9 mouse cellular contexts compared by ENCODE assay signal in the genomic region with DNA sequence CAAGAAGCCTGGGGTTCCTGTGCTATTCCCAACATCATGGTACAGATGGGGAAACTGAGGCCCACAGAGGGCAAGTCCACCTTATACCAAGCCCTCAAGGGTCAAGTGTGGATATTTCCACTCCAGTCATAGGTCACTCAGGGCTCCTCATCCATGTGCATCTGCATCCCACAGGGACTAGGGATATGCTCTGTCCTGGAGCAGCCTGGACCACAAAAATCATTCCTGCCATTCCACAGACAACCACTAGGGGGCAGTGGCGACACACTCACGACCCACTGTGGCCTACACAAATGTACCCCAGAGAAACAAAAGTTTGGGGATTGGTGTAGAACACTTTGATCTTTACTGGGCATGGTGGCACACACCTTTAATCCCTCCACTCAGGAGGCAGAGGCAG. TPM values are rescaled to one million over a fixed set of nuclear protein-coding genes. Genes with fewer than 3 reads are reported as not detected.
DNase-seq lines count a peak whose midpoint lies in the region; ATAC-seq lines count a peak whose summit lies in the region.
"Had no signal": no experiment of that assay in that cellular context is flagged by ENCODE, and none has a peak within 500 bp of the region (broad histone marks: within the 10 kb centered on the region; RNA-seq: fewer than 3 reads in every experiment).

No protein-coding gene starts in this region.

- H3K27me3 ChIP-seq in forebrain, embryonic 14.5 days (replicated peaks; ENCODE audit: control insufficient read depth, insufficient read depth, low read length) = no peaks in the 10 kb centered on the region
- no peaks in the 10 kb centered on the region for H3K27me3 ChIP-seq in forebrain, embryonic 16.5 days (replicated peaks; ENCODE audit: control insufficient read depth, insufficient read depth, low read length)
- no peaks in the 10 kb centered on the region for H3K27me3 ChIP-seq in kidney, embryonic 14.5 days (ENCODE audit: control insufficient read depth, insufficient read depth, low read length)
- H3K27me3 ChIP-seq in splenic B cell, adult 2 months (ENCODE audit: control insufficient read depth, insufficient read depth, low read length, poor library complexity, severe bottlenecking) = no peaks in the 10 kb centered on the region

- H3K4me1 ChIP-seq in forebrain, embryonic 14.5 days (ENCODE audit: control insufficient read depth, insufficient read depth, low read length) = no peaks in the 10 kb centered on the region
- H3K4me1 ChIP-seq in forebrain, embryonic 16.5 days (replicated peaks; ENCODE audit: control insufficient read depth, insufficient read depth, low read length) = no peaks in the 10 kb centered on the region
- no peaks in the 10 kb centered on the region for H3K4me1 ChIP-seq in kidney, embryonic 14.5 days (ENCODE audit: control insufficient read depth, insufficient read depth, low read length)
- H3K4me1 ChIP-seq: stomach, embryonic 15.5 days had no signal

- H3K9ac ChIP-seq in forebrain, embryonic 14.5 days (ENCODE audit: low read length) = no peak overlapping the region
- H3K9ac ChIP-seq in forebrain, embryonic 16.5 days (replicated peaks; ENCODE audit: low read depth, low read length) = no peak overlapping the region
- H3K9ac ChIP-seq in kidney, embryonic 14.5 days (ENCODE audit: low read depth, low read length) = no peak overlapping the region
- H3K9ac ChIP-seq: stomach, embryonic 15.5 days had no signal

- no peak overlapping the region for H3K4me2 ChIP-seq in forebrain, embryonic 14.5 days (ENCODE audit: low read length)
- H3K4me2 ChIP-seq in forebrain, embryonic 16.5 days (ENCODE audit: low read length) = no peak overlapping the region
- no peak overlapping the region for H3K4me2 ChIP-seq in kidney, embryonic 14.5 days (replicated peaks; ENCODE audit: low read depth, low read length)
- H3K4me2 ChIP-seq: stomach, embryonic 15.5 days had no signal

- 3% methylated on average over 2 of the region's 2 CpGs for WGBS in forebrain, embryonic 14.5 days
- 6% methylated on average over 2 of the region's 2 CpGs for WGBS in forebrain, embryonic 16.5 days
- WGBS in kidney, embryonic 14.5 days = 0% methylated on average over 2 of the region's 2 CpGs

- DNase-seq in forebrain, embryonic 14.5 days (ENCODE audit: low spot score) = peak; percentile 39
- DNase-seq in urinary bladder, postnatal 36 days (ENCODE audit: low spot score in 2 of 2) = peak; percentile 44 to 45
- no peak for DNase-seq in urinary bladder, postnatal 4 days (ENCODE audit: low spot score in 2 of 2)
- peak; percentile 49 for DNase-seq in embryo, embryonic 11.5 days (ENCODE audit: low read depth, low spot score)
- peak; percentile 51 for DNase-seq in lung, postnatal 25 days (ENCODE audit: low spot score)
- DNase-seq in splenic B cell, adult 2 months (ENCODE audit: low read depth, low spot score) = peak; percentile 83

- no peaks in the 10 kb centered on the region for H3K9me3 ChIP-seq in forebrain, embryonic 14.5 days (replicated peaks; ENCODE audit: control insufficient read depth, low read length)
- H3K9me3 ChIP-seq in forebrain, embryonic 16.5 days (ENCODE audit: control insufficient read depth, low read length) = no peaks in the 10 kb centered on the region
- H3K9me3 ChIP-seq in kidney, embryonic 14.5 days (ENCODE audit: control insufficient read depth, low read length) = 0 out of 2 replicates have a peak, but pooled peaks cover 3% of the 10 kb centered on the region
- H3K9me3 ChIP-seq: stomach, embryonic 15.5 days had no signal

- no peaks in the 10 kb centered on the region for H3K36me3 ChIP-seq in forebrain, embryonic 14.5 days (ENCODE audit: control insufficient read depth, insufficient read depth, low read length)
- no peaks in the 10 kb centered on the region for H3K36me3 ChIP-seq in forebrain, embryonic 16.5 days (ENCODE audit: control insufficient read depth, insufficient read depth)
- no peaks in the 10 kb centered on the region for H3K36me3 ChIP-seq in kidney, embryonic 14.5 days (ENCODE audit: control insufficient read depth, insufficient read depth, low read length)
- H3K36me3 ChIP-seq in splenic B cell, adult 2 months (ENCODE audit: control insufficient read depth, insufficient read depth, low read length, poor library complexity, severe bottlenecking) = no peaks in the 10 kb centered on the region
- H3K36me3 ChIP-seq: stomach, embryonic 15.5 days had no signal

- H3K4me3 ChIP-seq in forebrain, embryonic 14.5 days (ENCODE audit: low read depth, low read length) = no peak overlapping the region
- H3K4me3 ChIP-seq in forebrain, embryonic 16.5 days (replicated peaks; ENCODE audit: low read length) = no peak overlapping the region
- H3K4me3 ChIP-seq in kidney, embryonic 14.5 days (ENCODE audit: low read length) = no peak overlapping the region
- H3K4me3 ChIP-seq: stomach, embryonic 15.5 days had no signal

- ATAC-seq in forebrain, embryonic 14.5 days = no peak
- no peak for ATAC-seq in forebrain, embryonic 16.5 days
- peak; percentile 59 for ATAC-seq in kidney, embryonic 14.5 days (ENCODE audit: low FRiP score, low TSS enrichment)

- H3K27ac ChIP-seq in forebrain, embryonic 14.5 days (ENCODE audit: low read depth, low read length) = no peak overlapping the region
- no peak overlapping the region for H3K27ac ChIP-seq in forebrain, embryonic 16.5 days (ENCODE audit: low read length)
- H3K27ac ChIP-seq in kidney, embryonic 14.5 days (ENCODE audit: low read depth, low read length) = no peak overlapping the region
- H3K27ac ChIP-seq: stomach, embryonic 15.5 days had no signal

RNA-seq across cellular contexts. Expression of gene Myl2, which starts 13.4 kb away (rescaled TPM):
- 1.0 and 1.1 TPM in 2 replicates for polyA plus RNA-seq in forebrain, embryonic 14.5 days (2014; fragmentation: Nextera tagmentation; extraction: Ambion mirVana)
- polyA plus RNA-seq in forebrain, embryonic 16.5 days (2015; fragmentation: Nextera tagmentation; extraction: Ambion mirVana) = 0.44 and 1.0 TPM in 2 replicates
- polyA plus RNA-seq in kidney, embryonic 14.5 days (2014; fragmentation: Nextera tagmentation; extraction: Ambion mirVana) = 1.6 TPM in 1 of 2 replicates, not detected in the other

RNA-seq across cellular contexts. Expression of gene Ccdc63, which starts 26.4 kb away (rescaled TPM):
- polyA plus RNA-seq in forebrain, embryonic 14.5 days (2014; fragmentation: Nextera tagmentation; extraction: Ambion mirVana) = not detected in 2 replicates
- not detected in 2 replicates for polyA plus RNA-seq in forebrain, embryonic 16.5 days (2015; fragmentation: Nextera tagmentation; extraction: Ambion mirVana)
- 0.31 and 0.36 TPM in 2 replicates for polyA plus RNA-seq in kidney, embryonic 14.5 days (2014; fragmentation: Nextera tagmentation; extraction: Ambion mirVana)
- polyA plus RNA-seq: stomach, embryonic 15.5 days had no signal

RNA-seq across cellular contexts. Expression of gene Ppp1cc, which starts 43.9 kb away (rescaled TPM):
- polyA plus RNA-seq in forebrain, embryonic 14.5 days (2014; fragmentation: Nextera tagmentation; extraction: Ambion mirVana) = 274 and 280 TPM in 2 replicates
- polyA plus RNA-seq in forebrain, embryonic 16.5 days (2015; fragmentation: Nextera tagmentation; extraction: Ambion mirVana) = 252 and 264 TPM in 2 replicates
- 281 and 296 TPM in 2 replicates for polyA plus RNA-seq in kidney, embryonic 14.5 days (2014; fragmentation: Nextera tagmentation; extraction: Ambion mirVana)

Comparison
In these comparisons a context has a peak if more than half of its experiments do, and no peak if none do; other contexts are left out.
1. DNase-seq: peak in forebrain, embryonic 14.5 days (single experiment), urinary bladder, postnatal 36 days (2 of 2), embryo, embryonic 11.5 days (single experiment), lung, postnatal 25 days (single experiment) and splenic B cell, adult 2 months (single experiment); none in urinary bladder, postnatal 4 days (0 of 2).